Mouse (Mus musculus): ENCODE results near the gene Sfrp2. TPM values are rescaled to one million over a fixed set of nuclear protein-coding genes. Genes with fewer than 3 reads are reported as not detected.

Sfrp2 gene
- polyA plus RNA-seq, 1 experiment from 2014 or later, result 159 TPM

GRCm38 (mm10) chr3:83811987-83812386, 45.9 kb downstream of the Sfrp2 start:
- no peaks in the 10 kb centered on the region for H3K9me3 ChIP-seq (replicated peaks)
- no peak overlapping the region for H3K27ac ChIP-seq
- no peak overlapping the region for H3K4me2 ChIP-seq (replicated peaks)
- H3K9ac ChIP-seq, result no peak overlapping the region
- H3K36me3 ChIP-seq, result no peaks in the 10 kb centered on the region
- no peak overlapping the region for H3K4me3 ChIP-seq
- 82% methylated on average over 7 of the region's 7 CpGs for WGBS
- H3K4me1 ChIP-seq, result no peaks in the 10 kb centered on the region
- no peak for ATAC-seq (ENCODE audit: low FRiP score)
- no peaks in the 10 kb centered on the region for H3K27me3 ChIP-seq

GRCm38 (mm10) chr3:83812863-83813262, 46.7 kb downstream of the Sfrp2 start:
- no peaks in the 10 kb centered on the region for H3K27me3 ChIP-seq
- no peaks in the 10 kb centered on the region for H3K36me3 ChIP-seq
- H3K27ac ChIP-seq, result no peak overlapping the region
- no peak overlapping the region for H3K9ac ChIP-seq
- no peak overlapping the region for H3K4me3 ChIP-seq
- H3K4me2 ChIP-seq (replicated peaks), result no peak overlapping the region
- no peaks in the 10 kb centered on the region for H3K4me1 ChIP-seq
- H3K9me3 ChIP-seq (replicated peaks), result no peaks in the 10 kb centered on the region
- no peak for ATAC-seq (ENCODE audit: low FRiP score)

- Histone ChIP-seq H3K9me3 (replicated peaks) (no peaks in the 10 kb centered on the region), H3K4me2 (replicated peaks) (no peak overlapping the region), H3K27me3 (no peaks in the 10 kb centered on the region), H3K36me3 (no peaks in the 10 kb centered on the region), H3K9ac (no peak overlapping the region), H3K4me1 (no peaks in the 10 kb centered on the region), H3K4me3 (no peak overlapping the region), H3K27ac (no peak overlapping the region)
- no peak for ATAC-seq (ENCODE audit: low FRiP score)
- WGBS, result 91% methylated on average over 4 of the region's 4 CpGs
Observed at GRCm38 (mm10) chr3:83816372-83816925, 50.3 kb downstream of the Sfrp2 start.

- WGBS, result 95% methylated on average over 4 of the region's 4 CpGs
- Histone ChIP-seq H3K27me3 (no peaks in the 10 kb centered on the region), H3K9ac (no peak overlapping the region), H3K4me3 (no peak overlapping the region), H3K4me2 (replicated peaks) (no peak overlapping the region), H3K36me3 (no peaks in the 10 kb centered on the region), H3K27ac (no peak overlapping the region), H3K9me3 (replicated peaks) (no peaks in the 10 kb centered on the region), H3K4me1 (no peaks in the 10 kb centered on the region)
- ATAC-seq (ENCODE audit: low FRiP score), result no peak
Observed at GRCm38 (mm10) chr3:83823774-83824173, 57.7 kb downstream of the Sfrp2 start.

Other genes with a start within 250 kb of the Sfrp2 start
- gene Tlr2, start 75.4 kb downstream of the Sfrp2 start, polyA plus RNA-seq (2016; fragmentation: Nextera tagmentation; extraction: Ambion mirVana), result 2.0 and 2.4 TPM in 2 replicates

All from hindbrain, embryonic 12.5 days (tissue).